Mouse (Mus musculus): ENCODE data around the gene Rarb. TPM values are rescaled to one million over a fixed set of nuclear protein-coding genes. Genes with fewer than 3 reads are reported as not detected.
"Not testable (repeated sequence)": the region's sequence is repeated elsewhere in the genome, so short reads cannot be mapped to it uniquely, and the experiment has no call there.

The Rarb gene
- polyA plus RNA-seq, 1 experiment from 2014 or later, result 61.2 TPM

GRCm38 (mm10) chr14:16781942-16782541 lies 36.9 kb downstream of the Rarb start:
- Histone ChIP-seq H3K27ac (ENCODE audit: low read depth, low read length) (no peak overlapping the region), H3K4me3 (ENCODE audit: low read depth, low read length) (no peak overlapping the region), H3K9me3 (ENCODE audit: control insufficient read depth, low read length) (no peaks in the 10 kb centered on the region), H3K4me2 (ENCODE audit: low read depth) (no peak overlapping the region), H3K36me3 (ENCODE audit: control insufficient read depth, insufficient read depth, low read length) (no peaks in the 10 kb centered on the region), H3K9ac (ENCODE audit: low read length) (no peak overlapping the region), H3K27me3 (ENCODE audit: control insufficient read depth, insufficient read depth, low read length) (no peaks in the 10 kb centered on the region), H3K4me1 (ENCODE audit: control insufficient read depth, insufficient read depth, low read length) (no peaks in the 10 kb centered on the region)
- WGBS, result 91% methylated on average over 5 of the region's 5 CpGs
- DNase-seq (ENCODE audit: low spot score), result no peak
- ATAC-seq (ENCODE audit: insufficient read depth, low FRiP score, low TSS enrichment), result no peak

DNA sequence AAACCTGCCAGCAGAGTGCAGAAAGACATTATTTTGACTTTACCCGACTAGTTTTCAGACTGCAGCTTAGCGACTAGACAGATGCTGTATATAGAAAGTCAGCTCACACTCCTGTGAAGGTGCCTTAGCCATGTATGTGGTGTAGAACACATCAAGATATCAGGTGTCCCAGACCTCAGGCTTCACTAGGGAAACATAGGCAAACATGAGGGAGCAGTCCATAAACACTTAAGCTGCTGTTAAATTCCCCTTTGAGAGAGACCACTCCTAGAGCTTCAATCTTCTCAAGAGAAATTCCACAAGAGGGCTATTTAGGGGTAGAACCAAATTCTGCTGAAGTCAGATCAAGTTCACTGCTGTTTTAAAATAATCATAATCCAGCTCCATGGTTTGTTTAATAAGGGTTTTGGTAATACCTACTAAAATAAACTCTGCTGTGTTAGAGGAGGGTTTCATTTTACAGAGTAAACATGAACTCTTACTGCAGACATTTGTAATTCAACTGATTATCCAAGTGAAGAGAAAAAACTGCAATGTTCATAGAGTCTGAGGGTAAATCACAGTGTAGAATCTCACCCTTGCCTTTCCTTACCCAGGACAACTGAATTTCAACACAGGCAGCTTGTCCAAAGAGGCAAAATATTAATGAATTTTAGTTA lies 42.1 kb downstream of the Rarb start:
- H3K9ac ChIP-seq (ENCODE audit: low read length), result no peak overlapping the region
- H3K27ac ChIP-seq (ENCODE audit: low read depth, low read length), result no peak overlapping the region
- no peaks in the 10 kb centered on the region for H3K27me3 ChIP-seq (ENCODE audit: control insufficient read depth, insufficient read depth, low read length)
- DNase-seq (ENCODE audit: low spot score), result no peak
- no peaks in the 10 kb centered on the region for H3K36me3 ChIP-seq (ENCODE audit: control insufficient read depth, insufficient read depth, low read length)
- WGBS, result 85% methylated on average over 2 of the region's 2 CpGs
- no peaks in the 10 kb centered on the region for H3K4me1 ChIP-seq (ENCODE audit: control insufficient read depth, insufficient read depth, low read length)
- no peak overlapping the region for H3K4me2 ChIP-seq (ENCODE audit: low read depth)
- no peak for ATAC-seq (ENCODE audit: insufficient read depth, low FRiP score, low TSS enrichment)
- no peak overlapping the region for H3K4me3 ChIP-seq (ENCODE audit: low read depth, low read length)
- H3K9me3 ChIP-seq (ENCODE audit: control insufficient read depth, low read length), result no peaks in the 10 kb centered on the region

DNA sequence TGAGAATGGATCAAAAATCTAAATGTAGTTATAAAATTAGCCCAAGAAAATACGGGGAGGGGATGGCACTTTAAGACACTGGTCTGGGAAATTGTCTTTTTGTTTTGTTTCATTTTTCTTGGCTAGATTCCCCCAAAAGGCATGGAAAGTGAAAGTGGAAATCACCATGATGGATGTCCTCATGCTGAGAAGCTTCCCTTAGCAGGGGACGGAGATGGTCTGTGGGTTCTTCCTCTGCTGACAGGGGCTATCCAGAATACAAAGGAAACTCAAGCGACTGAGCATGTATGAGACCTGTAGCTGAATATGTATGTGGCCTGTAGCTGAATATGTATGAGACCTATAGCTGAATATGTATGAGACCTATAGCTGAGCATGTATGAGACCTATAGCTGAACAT lies 46.0 kb downstream of the Rarb start:
- DNase-seq (ENCODE audit: low spot score), result no peak

GRCm38 (mm10) chr14:16765891-16766290 lies 53.1 kb downstream of the Rarb start:
- no peak for ATAC-seq (ENCODE audit: insufficient read depth, low FRiP score, low TSS enrichment)

More for the DNA sequence above, 46.0 kb downstream of the Rarb start:
- Histone ChIP-seq H3K36me3 (ENCODE audit: control insufficient read depth, insufficient read depth, low read length) (no peaks in the 10 kb centered on the region), H3K27me3 (ENCODE audit: control insufficient read depth, insufficient read depth, low read length) (no peaks in the 10 kb centered on the region), H3K4me2 (ENCODE audit: low read depth) (no peak overlapping the region), H3K4me3 (ENCODE audit: low read depth, low read length) (no peak overlapping the region), H3K9ac (ENCODE audit: low read length) (no peak overlapping the region), H3K27ac (ENCODE audit: low read depth, low read length) (no peak overlapping the region), H3K9me3 (ENCODE audit: control insufficient read depth, low read length) (no peaks in the 10 kb centered on the region), H3K4me1 (ENCODE audit: control insufficient read depth, insufficient read depth, low read length) (no peaks in the 10 kb centered on the region)
- no peak for ATAC-seq (ENCODE audit: insufficient read depth, low FRiP score, low TSS enrichment)
- 72% methylated on average over 3 of the region's 3 CpGs for WGBS

DNA sequence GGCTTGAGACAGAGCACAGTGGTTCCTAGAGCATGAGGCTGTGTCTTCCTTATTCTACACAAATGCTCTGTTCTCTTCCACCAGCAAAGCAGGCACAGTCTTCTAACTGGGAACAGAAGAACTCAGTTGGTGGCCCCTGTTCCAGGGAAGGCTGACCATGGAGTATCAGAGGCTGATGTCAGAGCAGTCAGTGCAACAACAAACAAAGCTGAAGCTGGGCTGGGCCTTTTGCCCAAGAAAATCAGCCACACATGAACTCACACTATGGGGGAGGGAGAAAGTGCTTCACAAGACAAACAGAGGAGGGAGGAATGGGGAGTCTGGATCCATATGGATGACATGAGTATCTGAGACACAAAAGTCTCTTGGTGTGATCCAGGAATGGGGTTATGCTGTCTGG lies 56.2 kb downstream of the Rarb start:
- Histone ChIP-seq H3K9me3 (ENCODE audit: control insufficient read depth, low read length) (no peaks in the 10 kb centered on the region), H3K4me3 (ENCODE audit: low read depth, low read length) (no peak overlapping the region), H3K4me2 (ENCODE audit: low read depth) (no peak overlapping the region), H3K27me3 (ENCODE audit: control insufficient read depth, insufficient read depth, low read length) (no peaks in the 10 kb centered on the region), H3K27ac (ENCODE audit: low read depth, low read length) (no peak overlapping the region), H3K36me3 (ENCODE audit: control insufficient read depth, insufficient read depth, low read length) (no peaks in the 10 kb centered on the region), H3K4me1 (ENCODE audit: control insufficient read depth, insufficient read depth, low read length) (no peaks in the 10 kb centered on the region), H3K9ac (ENCODE audit: low read length) (no peak overlapping the region)
- no peak for ATAC-seq (ENCODE audit: insufficient read depth, low FRiP score, low TSS enrichment)
- no peak for DNase-seq (ENCODE audit: low spot score)

More at GRCm38 (mm10) chr14:16765891-16766290, 53.1 kb downstream of the Rarb start:
- 54% methylated on average over 1 of the region's 1 CpGs for WGBS
- no peaks in the 10 kb centered on the region for H3K4me1 ChIP-seq (ENCODE audit: control insufficient read depth, insufficient read depth, low read length)
- H3K36me3 ChIP-seq (ENCODE audit: control insufficient read depth, insufficient read depth, low read length), result no peaks in the 10 kb centered on the region
- no peaks in the 10 kb centered on the region for H3K9me3 ChIP-seq (ENCODE audit: control insufficient read depth, low read length)
- no peak overlapping the region for H3K4me3 ChIP-seq (ENCODE audit: low read depth, low read length)
- H3K27ac ChIP-seq (ENCODE audit: low read depth, low read length), result no peak overlapping the region
- DNase-seq (ENCODE audit: low spot score), result no peak
- H3K4me2 ChIP-seq (ENCODE audit: low read depth), result no peak overlapping the region
- no peaks in the 10 kb centered on the region for H3K27me3 ChIP-seq (ENCODE audit: control insufficient read depth, insufficient read depth, low read length)
- H3K9ac ChIP-seq (ENCODE audit: low read length), result no peak overlapping the region

DNA sequence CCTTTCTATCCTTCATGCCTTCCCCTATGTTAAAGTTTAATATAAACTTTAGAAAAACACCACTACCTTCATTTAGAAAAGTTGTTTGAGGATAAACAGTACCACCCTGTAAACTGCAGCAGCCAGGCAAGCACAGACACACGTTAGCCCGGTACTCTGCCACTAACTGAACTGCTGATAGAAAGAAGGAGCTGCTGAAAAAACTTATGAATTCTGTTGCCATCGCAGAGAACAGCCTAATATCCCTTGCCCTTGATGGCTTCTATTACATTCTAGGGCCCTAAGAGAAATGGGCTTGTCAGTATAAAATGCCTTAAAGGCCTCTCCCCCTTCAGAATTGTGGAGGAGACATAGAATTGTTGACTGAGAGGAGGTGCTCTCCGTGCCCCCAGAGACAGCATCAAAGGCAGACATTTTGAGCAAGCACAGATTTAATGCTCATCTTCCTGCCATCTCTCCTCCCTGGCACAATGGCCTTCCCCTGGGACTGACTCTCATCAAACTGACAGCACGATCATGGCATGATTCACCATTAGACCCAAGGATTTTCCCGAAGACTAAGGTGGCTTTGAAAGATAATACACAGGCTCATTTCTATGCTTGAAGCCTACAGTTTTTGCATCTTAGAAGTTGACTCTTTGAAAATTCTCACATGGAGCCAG lies 60.1 kb downstream of the Rarb start:
- H3K4me2 ChIP-seq (ENCODE audit: low read depth), result no peak overlapping the region
- no peak overlapping the region for H3K27ac ChIP-seq (ENCODE audit: low read depth, low read length)
- 73% methylated on average over 6 of the region's 6 CpGs for WGBS
- no peaks in the 10 kb centered on the region for H3K36me3 ChIP-seq (ENCODE audit: control insufficient read depth, insufficient read depth, low read length)
- H3K27me3 ChIP-seq (ENCODE audit: control insufficient read depth, insufficient read depth, low read length), result no peaks in the 10 kb centered on the region
- DNase-seq (ENCODE audit: low spot score) (no peak), ATAC-seq (ENCODE audit: insufficient read depth, low FRiP score, low TSS enrichment) (no peak)
- no peak overlapping the region for H3K4me3 ChIP-seq (ENCODE audit: low read depth, low read length)
- H3K9ac ChIP-seq (ENCODE audit: low read length), result no peak overlapping the region
- no peaks in the 10 kb centered on the region for H3K9me3 ChIP-seq (ENCODE audit: control insufficient read depth, low read length)
- H3K4me1 ChIP-seq (ENCODE audit: control insufficient read depth, insufficient read depth, low read length), result no peaks in the 10 kb centered on the region

- H3K9ac ChIP-seq (ENCODE audit: low read length); H3K36me3 ChIP-seq (ENCODE audit: control insufficient read depth, insufficient read depth, low read length); H3K4me2 ChIP-seq (ENCODE audit: low read depth); H3K9me3 ChIP-seq (ENCODE audit: control insufficient read depth, low read length); H3K27ac ChIP-seq (ENCODE audit: low read depth, low read length); H3K4me1 ChIP-seq (ENCODE audit: control insufficient read depth, insufficient read depth, low read length); DNase-seq (ENCODE audit: low spot score); H3K4me3 ChIP-seq (ENCODE audit: low read depth, low read length); H3K27me3 ChIP-seq (ENCODE audit: control insufficient read depth, insufficient read depth, low read length); ATAC-seq (ENCODE audit: insufficient read depth, low FRiP score, low TSS enrichment): not testable (repeated sequence)
- 88% methylated on average over 1 of the region's 1 CpGs for WGBS
These were observed 63.4 kb downstream of the Rarb start for GRCm38 (mm10) chr14:16755601-16756000.

DNA sequence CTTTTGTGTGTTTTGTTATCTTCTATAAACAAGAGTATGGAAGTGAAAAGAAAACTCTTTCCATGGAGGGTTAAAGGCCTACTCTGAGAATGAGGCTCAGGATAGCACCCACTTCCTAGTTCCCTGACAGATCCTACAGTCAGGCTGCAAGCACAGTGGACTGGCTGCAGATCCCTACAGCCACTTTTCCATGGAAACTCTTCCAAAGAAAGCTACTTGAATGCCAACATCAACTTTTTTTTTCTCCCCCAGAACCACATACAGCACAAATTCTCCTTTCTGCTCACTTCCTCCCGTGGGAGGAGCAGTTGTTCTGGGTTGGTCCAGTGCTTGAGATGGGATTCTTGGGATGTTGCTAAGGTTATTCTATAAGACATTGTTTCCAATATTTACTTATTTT lies 66.3 kb downstream of the Rarb start:
- no peak for DNase-seq (ENCODE audit: low spot score)
- Histone ChIP-seq H3K27me3 (ENCODE audit: control insufficient read depth, insufficient read depth, low read length) (no peaks in the 10 kb centered on the region), H3K4me1 (ENCODE audit: control insufficient read depth, insufficient read depth, low read length) (no peaks in the 10 kb centered on the region), H3K9me3 (ENCODE audit: control insufficient read depth, low read length) (no peaks in the 10 kb centered on the region), H3K4me2 (ENCODE audit: low read depth) (no peak overlapping the region), H3K4me3 (ENCODE audit: low read depth, low read length) (no peak overlapping the region), H3K27ac (ENCODE audit: low read depth, low read length) (no peak overlapping the region), H3K36me3 (ENCODE audit: control insufficient read depth, insufficient read depth, low read length) (no peaks in the 10 kb centered on the region), H3K9ac (ENCODE audit: low read length) (no peak overlapping the region)
- no peak for ATAC-seq (ENCODE audit: insufficient read depth, low FRiP score, low TSS enrichment)
- 91% methylated on average over 1 of the region's 1 CpGs for WGBS

All from neural tube, embryonic 11.5 days (tissue).